Mouse (Mus musculus) right cerebral cortex, postnatal 25 days (tissue): ENCODE data around the gene Acsl1.

Experiments used
- DNase-seq: peaks from one replicate; pipeline ENCODE4 v3.0.0; 2022

Acsl1 gene

DNA sequence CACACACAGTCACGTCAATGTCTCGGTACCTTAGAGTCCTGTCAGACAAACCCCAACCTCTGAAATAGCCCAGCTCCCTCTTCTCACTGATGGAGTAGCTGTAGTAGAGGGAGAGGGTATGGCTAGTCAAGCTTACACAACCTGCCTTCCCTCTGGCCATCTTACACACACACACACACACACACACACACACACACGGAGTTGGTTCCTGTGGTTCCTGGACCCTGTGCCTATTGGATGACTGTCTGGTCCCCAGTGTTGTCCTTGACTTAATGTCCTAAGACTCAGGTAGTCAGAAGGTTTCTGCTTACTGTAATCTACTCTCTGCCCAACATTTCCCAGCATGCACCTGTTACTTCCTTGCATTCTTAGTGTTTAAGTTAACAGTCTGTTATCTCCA lies 5.1 kb downstream of the Acsl1 start:
- DNase-seq, result no peak

DNA sequence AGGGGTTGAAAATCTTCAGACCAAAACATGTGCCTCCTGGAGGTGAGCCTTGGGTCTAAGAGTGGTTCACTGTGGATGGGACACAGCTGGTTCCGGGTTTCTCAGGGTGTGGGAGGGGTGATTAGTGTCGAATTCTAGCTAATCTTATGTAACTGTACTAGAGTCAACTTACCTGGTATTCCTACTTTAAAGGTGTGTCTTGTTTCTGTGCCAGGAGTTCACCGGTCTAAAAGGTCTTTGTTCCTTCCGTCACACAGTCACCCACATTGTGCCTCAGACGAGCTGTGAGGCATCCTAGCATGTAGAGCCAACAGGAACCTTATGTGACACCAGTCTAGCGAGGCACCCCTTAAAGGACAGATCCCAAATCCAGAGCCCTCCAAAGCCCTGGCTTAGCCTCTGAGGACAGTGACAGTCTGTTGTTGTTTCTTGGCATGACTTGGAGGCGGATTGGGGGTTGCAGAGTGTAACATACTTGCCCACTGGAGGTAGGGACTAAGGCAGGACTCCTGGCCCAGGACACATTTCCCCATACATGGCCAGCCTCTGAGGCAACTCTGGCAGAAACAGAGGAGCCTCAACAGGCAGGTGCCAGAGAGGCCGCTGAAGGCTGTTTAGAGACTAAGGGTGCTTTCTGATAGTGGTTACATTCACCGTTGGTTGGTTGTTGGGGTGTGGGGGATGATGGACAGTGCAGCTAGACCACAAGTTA lies 7.1 kb downstream of the Acsl1 start:
- DNase-seq, result no peak

DNA sequence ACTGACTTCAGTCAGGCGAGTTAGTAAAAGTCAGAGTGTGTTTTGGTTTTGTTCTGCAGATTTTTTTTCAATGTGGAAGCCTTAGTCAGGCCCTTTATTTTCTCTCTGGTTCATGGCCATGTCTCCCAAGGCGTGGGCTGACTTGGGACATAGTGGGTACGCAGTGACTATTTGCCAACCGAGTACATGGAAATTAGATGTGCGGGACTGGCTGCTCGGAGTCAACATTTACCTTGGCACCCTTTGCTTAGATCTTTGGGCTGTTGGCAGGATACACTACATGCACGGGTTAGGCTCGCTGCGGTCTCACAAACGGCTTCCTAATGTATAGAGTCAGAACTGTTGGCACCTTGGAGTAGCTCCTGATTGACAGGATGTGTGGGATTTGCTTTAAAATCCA lies 7.9 kb downstream of the Acsl1 start:
- DNase-seq, result no peak

DNA sequence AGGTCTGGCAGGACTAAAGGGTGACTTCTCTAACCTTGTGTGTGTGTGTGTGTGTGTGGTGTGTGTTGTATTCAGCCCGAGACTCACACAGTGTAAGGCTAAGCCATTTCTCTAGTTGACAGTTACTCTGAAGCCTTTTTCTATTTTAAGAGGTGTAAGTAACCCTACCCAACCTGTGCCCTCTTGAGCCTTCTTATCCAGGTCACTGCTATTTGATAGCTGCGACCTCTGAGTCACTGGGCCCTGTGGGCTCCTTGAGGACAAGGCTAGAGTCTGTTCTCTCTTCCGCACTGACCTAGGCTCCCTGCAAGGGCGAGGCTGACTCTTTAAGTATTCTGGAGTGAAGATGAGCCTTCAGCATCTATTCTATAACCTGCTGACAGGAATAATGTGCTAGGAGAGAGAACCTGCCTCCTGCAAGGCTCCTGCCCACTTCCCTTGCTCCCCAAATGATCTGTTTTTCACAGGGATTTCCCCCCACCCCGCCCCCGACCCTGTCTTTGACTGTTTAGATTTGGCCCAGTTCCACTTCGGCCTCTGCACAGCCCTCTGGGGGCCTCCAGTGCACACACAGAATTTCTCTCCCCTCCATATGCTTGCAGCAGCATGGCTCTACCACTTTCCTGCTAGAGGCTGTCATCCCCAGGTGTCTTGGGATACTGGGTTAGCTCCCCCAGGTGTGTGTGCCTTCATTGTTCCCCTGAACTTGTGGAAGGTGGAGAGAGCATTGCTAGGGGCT lies 9.1 kb downstream of the Acsl1 start:
- DNase-seq, result no peak

DNA sequence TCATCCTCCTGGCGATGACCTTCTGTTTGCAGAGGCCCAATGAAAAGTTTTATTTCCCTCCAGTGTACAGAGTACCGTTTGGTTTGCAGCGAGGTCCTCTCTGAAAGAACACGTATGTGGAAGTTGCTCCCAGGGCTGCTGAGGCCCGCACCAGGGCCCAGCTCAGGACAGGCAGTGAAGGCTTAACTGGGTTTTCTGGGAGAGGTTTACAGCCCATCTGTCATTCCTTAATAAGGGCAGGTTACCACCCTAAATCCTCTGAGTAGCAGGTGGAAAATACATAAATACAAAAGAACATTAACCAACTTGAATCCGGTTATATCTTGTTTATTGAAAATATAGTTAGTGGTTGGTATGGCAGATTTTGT lies 9.7 kb downstream of the Acsl1 start:
- DNase-seq, result no peak

DNA sequence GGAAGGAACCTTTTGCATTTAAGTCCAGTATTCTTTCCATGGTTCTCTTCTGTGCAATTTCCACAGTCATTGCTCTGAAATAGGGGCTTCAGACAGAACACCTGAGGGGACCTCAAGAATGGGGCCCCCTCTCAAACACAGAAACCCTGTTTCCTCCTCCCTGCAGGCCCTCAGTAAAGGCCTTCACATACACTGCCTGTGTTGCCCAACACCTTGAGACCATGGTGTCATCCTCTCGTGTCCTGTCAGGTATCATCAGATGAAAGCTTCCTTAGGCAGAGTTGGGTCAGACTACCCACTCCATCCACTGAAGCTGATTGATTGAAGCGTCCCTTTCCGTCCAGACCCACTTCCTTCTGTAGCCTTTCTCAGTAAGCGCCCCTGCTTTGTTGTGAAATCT lies 11.9 kb downstream of the Acsl1 start:
- no peak for DNase-seq

DNA sequence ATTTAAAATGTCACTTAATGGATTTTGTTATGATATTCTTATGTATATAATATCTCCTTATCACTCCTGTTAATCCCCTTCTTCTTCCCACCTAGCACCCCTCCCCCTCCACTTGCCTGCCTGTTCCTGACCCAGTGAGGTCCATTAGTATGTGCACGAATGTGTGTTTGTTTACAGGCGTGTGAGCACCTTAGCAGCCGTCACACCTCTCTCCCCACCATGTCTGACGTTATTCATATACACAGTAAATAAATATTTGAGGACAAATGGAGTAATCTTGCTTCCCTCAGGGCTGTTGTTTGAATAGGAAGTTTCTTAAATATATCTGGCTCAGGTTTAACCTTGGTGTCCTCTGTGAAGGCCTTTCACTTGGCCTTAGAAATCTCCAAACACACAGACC lies 12.4 kb downstream of the Acsl1 start:
- no peak for DNase-seq

DNA sequence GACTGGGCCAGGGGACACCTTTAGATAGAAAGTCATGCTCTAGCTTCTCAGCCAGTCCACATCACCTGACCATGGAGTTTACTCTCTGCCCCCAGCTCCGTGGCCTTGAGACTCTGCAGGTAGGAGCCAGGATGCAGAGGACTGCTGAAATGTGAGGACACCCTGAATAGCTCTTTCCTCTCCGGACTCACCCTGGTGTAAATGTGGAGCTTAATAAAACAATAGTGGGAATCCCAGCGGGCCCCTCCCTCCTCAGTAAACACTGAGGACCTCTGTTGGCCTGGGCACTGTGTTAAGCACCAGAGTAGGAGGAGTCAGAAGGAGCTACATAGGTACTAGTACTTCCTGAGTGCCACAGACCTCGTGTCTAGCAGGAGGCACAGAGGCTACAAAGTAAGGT lies 13.2 kb downstream of the Acsl1 start:
- DNase-seq, result no peak

DNA sequence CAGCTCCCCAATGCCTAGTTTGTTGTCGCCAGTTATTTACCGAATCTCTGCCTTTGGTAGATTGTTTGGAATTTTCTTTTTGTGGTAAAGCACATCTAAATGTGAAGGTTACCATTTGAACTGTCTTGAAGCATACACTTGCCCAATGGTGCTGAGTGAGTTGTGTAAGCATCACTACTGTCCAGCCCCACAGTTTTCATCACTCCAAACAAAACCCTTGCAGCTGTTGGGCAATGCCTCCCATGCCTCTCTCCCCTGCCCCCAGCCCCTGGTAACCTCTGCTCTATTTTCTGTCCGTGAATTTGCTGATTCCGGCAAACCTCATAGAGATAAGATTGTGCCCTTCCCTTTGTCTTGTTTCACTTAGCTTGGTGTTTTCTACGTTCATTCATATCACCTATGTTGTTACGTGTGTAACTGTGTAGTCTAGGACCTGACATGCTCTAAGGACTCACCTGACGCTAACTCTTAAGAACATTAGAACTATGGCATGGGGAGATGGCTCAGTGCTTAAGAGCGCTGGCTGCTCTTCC lies 14.2 kb downstream of the Acsl1 start:
- DNase-seq, result no peak

DNA sequence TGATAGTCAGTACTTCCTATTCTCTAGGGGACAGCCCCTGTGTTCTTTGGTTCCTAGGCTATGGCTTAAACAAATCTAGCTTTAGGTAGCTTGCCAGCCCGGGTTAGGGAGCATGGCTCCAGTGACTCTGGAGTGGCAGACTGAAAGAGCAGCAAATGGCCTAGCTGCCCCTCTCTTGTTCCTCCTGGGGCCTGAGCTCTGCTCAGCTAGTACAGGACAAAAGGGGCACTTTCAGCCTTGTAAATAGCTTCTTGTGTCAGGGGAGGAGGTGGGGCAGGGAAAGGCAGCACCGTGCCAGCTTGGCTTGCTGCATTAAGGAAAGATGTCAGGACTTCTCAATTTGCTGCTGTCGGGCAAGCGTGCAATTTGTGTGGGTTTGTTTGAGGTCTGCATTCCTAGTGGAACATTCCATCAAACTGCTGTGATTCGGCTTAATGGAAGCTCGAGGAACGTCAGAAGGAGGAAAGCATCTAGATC lies 17.3 kb downstream of the Acsl1 start:
- no peak for DNase-seq

DNA sequence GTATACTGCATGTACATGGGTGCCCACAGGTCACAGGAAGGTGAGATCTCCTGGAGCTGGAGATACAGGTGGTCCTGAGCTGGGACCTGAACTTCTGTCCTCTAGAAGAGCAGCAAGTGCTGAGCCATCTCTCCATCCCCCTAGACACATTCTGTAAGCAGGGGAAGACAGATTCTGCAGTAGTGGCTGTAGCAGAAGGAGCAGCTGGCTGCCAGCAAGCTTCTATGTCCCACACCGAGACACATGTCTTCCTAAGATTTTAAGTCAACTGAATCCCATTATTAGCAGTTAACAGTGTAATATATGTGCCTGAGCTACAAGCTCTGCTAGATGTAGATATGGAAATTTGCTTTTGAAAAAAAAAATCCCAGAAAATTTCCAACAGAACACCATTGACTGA lies 18.4 kb downstream of the Acsl1 start:
- no peak for DNase-seq

DNA sequence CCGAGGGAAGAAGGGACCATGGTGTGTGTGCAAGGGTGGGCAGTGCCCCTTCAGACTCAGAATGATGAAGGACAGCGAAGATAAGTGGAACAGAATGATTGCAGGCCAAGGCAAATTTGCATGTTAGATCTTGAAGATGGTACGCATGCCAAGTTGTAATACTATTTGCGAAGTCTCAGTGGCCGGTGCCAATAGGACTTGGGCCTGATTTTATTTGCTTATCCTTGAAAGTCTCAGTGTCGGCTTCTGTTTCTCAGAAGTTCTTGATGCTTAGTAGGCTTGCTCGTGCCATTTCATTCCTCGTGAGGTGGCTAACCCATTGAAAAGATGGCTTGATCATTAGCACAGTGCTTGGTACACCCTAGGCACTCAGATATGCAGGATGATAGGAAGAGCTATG lies 19.4 kb downstream of the Acsl1 start:
- DNase-seq, result no peak

DNA sequence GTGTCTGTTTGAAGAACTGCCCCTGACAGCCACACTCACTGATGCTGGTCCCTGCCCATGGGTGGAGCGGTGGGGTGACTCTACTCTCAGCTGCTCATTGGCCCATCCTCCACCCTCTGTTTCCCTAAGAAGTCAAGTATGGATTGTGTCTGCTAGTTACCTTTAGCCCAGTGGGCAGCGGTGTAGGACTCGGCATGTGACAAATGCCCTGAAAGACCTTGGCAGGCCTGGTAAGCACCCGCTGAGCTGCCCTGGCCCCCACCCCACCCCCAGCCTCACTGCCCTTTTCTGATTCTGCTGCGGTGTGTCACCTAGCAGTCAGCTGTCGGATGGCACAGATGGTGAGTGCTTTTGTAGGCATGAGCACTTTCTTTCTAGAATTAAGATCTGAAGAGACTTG lies 20.0 kb downstream of the Acsl1 start:
- no peak for DNase-seq

DNA sequence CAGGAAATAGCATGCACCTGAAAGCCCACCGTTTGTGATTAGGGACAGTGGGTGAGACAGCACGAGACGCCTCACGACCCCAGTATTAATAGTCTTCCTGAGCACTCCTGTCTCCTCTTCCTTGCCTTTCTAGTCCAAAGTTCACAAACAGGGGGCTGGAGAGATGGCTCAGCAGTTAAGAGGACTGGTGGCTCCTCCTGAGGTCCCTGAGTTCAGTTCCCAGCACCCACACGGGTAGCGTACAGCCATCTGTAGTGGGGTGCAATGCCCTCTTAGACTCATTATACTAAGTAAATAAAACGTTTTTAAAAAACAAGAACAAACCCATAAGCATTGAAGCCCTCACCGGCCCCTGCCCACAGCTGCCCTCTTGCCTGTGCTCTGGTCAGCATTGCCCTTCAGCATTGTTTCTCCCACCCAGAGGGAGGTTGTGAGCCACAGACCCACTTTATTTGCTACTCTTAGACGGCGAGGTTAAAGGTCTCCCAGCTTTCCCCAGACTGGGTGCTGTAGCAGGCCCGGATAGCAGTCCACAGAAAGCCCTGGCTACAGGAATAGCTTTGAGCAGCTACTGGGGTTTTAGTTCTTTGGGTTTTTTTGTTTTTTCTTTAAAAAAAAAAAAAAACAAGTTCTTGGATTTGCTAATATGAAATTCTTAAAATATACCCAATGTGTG lies 22.8 kb downstream of the Acsl1 start:
- DNase-seq, result no peak

DNA sequence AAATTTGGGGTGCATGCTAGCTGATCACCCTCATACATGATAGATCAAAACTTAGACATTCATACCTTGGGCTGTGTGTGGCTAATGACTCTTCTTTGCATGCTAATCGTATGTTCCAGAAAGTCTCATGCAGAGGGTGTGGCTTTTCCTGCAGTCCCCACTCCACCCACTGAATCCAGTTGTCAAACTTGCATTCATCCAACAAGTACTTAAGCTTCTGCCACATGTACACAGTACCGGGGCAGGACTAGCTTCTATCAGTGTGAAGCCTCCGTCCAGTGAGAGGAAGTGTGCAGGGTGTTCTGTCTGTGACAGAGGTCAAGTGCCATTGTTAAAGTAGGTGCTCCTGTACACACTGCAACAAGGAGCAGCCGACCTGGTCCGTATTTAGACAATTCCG lies 26.0 kb downstream of the Acsl1 start:
- DNase-seq, result no peak

DNA sequence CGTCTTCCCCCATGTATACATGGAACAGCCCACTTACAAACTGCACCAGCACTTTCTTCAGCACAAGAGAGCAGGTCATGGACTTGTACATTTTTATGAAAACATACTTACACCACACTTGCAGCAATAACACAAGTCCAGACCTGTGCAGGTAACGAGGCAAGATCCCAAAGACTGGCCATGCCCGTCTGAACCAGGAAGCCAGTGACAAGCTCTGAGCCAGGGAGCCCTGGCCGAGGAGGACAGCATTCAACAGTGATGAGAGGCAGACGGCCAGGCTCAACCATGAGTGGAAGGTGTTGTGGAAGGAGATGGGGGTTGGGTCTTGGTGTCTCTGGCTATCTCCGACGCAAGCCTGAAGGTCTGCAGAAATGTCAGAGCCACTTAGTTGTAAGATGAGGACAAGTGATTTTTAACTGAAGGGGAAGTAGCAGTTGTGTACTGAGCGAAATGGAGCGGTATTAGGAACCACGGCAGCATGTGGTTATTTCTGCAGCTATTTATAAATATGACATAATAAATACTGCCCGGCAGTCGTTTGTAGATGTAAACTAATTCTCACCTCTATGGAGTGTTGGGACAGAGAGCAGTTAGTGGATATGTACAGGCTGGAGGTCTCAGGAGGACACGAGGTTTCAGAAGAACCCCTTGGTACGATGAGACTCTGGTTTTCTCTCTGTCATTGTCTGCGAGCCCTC lies 26.6 kb downstream of the Acsl1 start:
- DNase-seq, result no peak

DNA sequence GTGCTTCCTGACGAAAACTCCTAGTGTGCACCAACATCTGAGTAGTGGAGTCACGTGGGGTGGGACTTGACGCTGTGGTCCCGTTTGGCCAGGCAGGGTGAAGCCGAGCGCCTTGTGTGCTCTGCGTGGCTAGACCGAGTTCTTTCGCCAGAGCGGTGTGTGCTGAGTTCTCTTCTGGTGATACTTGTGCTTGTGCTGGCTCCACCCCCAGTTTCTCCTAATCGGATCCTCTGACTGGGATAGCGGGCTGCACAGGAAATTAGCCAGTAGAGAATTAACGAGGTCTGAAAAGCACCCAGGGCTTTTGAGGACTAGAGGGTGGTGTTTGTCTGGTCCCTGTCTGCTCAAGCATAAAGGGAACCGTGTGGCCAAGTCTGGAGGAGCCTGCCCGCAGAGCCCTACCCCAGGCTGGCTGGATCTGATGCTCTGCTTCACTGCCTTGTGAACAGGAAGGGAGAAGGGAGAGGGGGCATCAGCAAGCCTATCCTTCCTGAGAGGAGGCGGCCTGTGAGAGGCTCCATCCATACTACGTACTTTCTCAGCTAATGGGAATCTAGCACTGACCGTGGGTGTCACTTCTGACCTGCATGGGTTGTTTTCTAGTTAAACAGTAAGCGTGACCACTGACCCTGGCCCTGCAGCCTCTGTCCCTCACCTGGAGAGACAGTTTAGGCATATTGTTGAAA lies 28.7 kb downstream of the Acsl1 start:
- no peak for DNase-seq

DNA sequence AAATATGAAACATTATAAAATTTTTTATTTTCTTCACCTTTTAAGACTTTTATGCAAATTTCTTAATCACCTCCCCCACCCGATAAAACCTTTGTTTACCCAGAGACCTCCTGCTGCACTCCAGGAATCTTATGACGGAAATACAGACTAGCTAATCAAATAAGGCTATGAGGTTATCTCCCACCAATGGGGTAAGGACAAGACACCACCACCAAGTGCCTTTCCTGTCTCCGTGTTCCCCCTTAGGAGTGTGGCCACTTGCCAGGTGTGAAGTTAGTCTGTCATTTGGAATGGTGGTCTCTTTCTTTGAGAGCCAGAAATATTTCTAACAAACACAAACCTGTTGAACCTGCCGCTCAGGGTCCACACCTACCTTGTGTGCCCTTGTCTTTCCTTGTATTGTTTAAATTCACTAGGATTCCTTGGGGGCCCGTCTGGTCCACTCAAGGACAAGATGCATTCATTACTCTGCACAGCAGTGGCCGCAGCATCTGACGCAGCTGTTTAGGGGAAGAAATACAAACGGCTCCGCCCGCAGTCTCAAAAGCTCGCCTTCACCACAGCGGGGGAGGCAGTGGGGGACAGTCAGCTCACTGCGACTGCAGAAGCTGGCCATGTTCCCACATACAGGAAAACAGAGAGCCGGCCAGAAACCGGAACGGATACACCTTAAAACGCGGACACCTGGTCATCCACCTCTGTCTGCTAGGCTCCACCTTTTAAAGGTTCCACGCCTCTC lies 31.7 kb downstream of the Acsl1 start:
- no peak for DNase-seq

DNA sequence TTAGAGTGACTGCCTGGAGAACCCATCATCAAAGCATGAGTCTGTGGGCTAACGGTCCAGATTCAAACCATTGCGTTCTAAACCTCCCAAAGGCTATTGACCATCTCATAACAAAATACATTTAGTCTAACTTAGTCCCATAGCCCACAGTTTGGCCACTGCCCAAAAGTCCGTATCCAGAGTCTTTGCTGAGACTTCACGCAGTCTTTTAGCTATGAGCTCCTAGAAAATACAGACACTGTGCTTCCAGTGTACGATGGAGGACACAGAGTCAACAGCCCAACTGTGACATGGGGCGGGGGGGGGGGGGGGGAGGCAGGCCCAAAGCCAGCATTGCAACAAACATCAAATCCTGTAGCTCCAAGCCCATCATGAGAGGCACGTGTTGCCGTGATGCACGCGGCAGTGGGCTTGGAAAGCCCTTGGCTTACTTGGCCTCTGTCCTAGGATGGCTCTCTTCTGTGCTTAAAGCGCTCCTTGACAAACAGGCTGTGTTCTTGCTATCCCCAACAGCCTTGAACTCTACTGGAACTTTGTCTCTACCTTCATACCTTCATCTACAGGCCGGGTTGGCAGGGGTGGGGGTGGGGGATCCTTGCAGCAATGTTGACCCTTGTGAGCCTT lies 32.3 kb downstream of the Acsl1 start:
- no peak for DNase-seq

DNA sequence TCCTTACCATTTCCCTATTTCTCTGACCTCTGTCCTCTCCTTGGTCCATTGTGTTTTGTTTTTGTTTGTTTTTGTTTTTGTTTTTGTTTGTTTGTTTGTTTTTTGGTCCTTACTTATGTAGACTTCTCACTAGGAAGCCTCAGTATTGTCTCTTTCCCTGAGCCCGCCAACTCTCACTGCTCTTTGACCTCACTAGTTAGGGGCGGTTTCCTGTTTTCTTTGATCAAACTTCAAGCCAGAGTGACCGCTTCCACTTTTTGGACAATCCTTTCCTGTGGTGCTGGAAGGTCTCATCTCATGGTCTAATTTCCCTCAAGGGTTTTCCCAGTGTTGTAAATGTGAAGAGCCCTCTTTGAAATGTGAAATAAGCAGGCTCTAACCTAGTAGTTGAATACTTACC lies 33.4 kb downstream of the Acsl1 start:
- DNase-seq, result no peak
